Mouse (Mus musculus) activated CD4-positive, CD25-positive, alpha-beta regulatory T cell, adult 4 months (primary cell): Measurements from ENCODE around the gene Ube3b. TPM values are rescaled to one million over a fixed set of nuclear protein-coding genes. Genes with fewer than 3 reads are reported as not detected.

Experiments
- ATAC-seq: one replicate; pipeline ENCODE4 v1.8.0; 2017
- polyA plus RNA-seq, 2 experiments: library from polyadenylated mRNA; unstranded; fragments of 100-300 nt; shearing (Covaris generic); gene quantifications; one replicate each; pipeline ENCODE4 v1.2.1; 2017

The Ube3b gene
- polyA plus RNA-seq, 2 experiments from 2014 or later = 20.5 to 28.7 TPM

DNA sequence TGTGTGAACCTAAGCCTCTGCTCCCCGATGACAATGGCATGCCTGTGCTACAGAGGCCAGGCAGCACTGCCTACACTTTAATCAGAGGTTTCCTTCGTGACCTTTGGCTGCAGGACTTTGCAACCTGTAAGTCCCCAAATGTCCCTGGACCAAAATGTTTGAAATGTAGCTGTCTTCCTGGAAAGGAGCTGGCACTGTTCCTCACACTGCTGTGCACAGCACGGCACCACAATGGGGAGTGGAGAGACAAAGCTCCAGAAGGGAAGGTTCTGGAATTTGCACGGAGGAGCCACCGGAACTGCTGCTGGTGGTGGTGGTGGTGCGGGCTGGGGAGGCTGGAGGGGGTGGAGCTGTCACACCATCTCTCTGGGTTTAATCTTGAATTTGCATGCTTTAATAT lies 46.3 kb downstream of the Ube3b start:
- ATAC-seq = no peak

DNA sequence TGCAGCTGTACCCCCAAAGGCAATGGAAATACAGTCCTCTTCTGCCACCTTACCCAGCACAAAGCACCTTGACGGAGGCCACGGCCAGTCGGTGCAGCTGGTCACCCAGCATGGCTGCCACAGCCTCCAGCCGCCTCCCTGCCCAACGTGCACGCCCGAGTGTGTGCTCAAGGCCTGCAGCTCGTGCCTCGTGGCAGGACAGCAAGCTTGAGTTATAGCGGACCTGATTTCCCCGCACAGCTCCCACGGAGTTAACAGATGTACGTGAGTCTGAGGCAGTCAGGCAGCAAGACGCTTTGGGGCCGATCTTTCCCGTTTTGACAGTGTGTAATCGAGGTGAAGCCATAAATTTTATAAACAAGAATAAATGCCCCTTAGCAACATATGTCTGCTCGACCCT lies 48.2 kb downstream of the Ube3b start:
- ATAC-seq = no peak

DNA sequence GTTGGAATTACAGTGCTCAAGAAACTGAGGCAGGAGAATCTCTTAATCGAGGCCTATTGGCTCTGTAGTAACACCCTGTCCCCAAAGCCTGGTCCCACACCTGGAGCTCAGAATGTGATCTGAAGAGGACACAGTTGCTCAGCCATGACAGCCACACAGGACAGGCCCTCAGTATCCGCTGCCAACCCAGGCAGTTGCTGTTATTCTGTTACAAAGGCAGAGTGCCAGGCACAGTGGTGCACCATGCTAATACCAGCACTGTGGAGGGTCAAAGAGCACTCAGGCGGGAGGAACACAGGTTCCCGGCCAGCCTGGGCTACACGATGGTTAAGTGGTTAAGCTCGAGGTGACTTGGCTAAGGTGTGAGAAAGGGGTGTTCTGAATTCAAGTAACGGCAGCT lies 49.4 kb downstream of the Ube3b start:
- no peak for ATAC-seq

DNA sequence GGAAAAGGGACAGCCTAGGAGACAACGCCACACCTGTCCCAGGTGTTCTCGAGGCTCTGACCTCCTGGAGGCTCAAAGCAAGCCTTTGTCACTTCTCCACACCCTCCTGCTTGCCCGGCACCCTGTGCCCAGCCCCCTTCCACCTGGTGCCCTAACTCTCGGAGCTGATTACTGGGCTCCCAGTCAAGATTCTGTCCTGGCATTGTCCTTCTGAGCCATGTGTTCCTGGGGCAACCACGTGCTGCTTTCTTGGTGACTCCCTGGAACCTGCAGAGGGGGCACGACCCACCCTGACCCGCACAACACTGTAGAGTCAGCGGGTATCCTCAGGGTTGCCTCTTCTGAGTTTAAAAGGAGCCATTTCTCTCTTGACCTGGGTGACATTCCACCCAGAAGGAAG lies 54.0 kb downstream of the Ube3b start:
- no peak for ATAC-seq

DNA sequence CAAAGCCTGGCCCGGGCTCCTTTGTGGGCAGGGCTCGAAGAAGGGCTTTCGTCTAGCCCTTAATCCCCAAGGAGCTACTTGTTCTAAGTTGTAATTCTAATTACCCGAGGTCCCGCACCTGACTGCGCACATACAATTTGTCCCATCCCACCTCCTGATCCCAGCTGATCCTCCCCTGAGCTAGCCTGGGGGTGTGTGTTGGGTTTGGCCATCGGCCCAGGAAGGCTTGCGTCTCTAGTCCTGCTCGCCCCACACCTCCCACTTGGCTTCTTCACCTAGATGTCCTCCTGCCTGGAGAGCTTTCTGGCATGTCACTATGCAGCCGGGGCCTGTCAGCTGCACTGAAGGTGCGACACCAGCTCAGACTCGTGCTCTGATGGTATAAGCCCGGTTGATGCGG lies 55.2 kb downstream of the Ube3b start:
- ATAC-seq = no peak

DNA sequence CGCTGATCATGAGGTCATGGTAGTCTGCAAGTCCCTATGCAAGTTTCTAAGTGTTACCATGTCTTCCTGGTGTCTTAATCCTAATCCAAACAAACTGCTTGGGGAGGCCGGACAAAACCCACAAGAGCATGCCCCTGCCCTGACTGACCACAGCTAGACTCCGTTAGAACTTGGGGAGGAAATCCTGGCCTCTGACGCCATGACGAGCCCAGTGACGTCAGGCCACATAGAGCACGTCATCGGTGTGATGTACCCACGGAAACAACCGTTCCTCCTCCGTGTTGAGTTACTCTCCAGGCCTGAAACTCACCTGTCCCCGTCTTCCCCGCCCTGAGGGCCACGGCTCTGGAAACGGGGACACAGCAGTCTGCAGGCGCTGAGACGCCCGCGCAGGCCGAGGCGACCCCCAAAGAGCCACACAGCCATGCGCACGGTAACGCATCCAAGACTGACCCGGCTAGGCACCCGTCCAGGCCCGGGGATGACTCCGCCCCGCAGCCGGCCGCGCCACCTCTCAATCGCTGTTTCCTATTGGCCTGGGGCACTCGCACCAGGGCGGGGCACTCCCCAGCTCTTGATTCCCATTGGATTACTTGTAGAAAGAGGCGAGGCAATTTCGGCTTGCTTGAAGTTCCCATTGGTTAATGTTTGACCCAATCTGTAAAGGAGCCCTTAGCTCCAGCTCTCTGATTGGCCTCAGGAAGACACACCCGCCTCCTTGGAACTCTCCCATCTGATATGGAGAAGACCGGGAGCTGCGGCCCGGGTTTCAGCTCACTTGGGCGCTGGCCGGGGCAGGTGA lies 63.4 kb downstream of the Ube3b start, which contains the start of the genes Mmab and Mvk:
Gene Mmab (minus strand): TSS at position 495 of the 802 bp plus-strand sequence.
Gene Mvk (plus strand): TSS at position 704 of the 802 bp plus-strand sequence.
- ATAC-seq = peak; percentile 96

DNA sequence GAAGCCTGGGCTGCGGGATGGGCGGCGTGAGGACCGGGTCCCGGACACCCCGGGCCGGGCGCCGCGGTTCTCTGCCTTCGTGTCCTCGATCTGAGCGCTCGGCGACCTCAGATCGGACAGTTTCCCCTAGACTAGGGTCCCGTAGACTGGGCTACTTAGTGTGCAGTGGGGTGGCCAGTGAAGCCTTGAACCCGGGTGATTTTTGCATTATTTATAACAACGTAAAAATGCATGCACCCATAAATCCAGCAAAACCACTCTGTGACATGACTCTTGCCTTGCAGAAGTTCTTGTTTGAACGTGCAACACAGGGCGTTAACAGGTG lies 63.9 kb downstream of the Ube3b start:
- ATAC-seq = peak; percentile 0

DNA sequence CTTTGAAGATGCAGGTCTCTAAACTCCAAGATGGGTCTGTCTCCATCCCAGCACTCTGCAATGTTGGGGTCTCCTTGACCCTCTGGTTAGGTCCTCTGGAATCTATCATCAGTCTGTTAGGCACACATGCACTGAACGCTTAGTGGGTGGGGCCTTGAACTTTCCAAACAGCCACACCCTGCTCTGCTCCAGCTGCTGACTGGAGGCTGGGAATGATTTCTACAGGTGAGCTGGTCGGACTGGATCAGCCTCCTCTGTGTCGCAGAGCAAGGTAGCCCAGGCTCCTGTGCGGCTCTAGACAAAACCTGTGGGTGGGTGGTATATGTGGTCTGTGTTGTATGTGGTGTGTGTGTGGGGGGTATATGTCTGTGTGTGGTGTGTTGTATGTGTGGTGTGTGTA lies 68.6 kb downstream of the Ube3b start:
- ATAC-seq = no peak

DNA sequence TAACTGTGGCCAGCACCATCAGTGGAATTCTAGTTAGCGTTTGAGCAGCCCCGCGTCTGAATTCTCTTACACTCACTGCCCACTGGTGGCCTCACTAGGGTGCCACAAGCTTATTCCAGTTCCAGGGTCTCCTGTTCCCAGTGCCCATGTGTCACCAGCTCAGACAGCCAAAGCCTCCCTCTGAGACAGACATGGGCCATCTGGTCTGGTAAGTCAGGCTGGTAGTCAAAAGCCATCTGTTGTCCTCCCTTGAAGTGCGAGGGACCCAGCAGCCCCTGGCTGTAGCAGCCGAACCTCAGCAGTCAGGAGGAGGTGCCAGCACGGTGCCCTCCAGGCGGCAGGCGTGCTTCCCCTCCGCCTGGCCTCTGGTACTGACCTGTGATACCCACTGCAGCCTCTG lies 75.9 kb downstream of the Ube3b start:
- no peak for ATAC-seq

DNA sequence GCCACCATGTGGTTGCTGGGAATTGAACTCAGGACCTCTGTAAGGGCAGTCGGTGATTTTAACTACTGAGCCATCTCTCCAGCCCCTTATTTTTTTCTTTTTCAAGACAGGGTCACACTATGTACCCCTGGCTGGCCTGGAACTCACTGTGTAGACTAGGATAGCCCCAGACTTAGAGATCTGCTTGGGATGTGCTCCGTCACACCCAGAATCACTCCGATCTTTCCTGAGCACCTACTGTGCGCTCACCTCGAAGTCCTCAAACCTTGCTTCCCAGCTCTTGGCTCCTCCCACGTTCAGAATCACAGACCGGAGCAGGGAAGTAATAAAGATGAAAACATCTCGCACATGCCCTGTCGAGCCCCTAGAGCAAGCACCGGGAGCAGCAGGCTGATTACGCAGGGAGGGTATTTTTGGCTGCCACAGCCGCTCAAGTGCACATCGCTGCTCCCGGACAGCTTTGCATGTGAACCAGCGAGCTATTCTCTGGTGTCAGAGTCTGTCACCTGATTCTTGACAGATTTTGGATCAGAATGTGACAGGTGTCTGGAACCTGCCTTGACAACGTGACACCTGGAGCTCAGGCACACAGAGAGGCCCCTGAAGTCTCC lies 76.7 kb downstream of the Ube3b start:
- no peak for ATAC-seq

DNA sequence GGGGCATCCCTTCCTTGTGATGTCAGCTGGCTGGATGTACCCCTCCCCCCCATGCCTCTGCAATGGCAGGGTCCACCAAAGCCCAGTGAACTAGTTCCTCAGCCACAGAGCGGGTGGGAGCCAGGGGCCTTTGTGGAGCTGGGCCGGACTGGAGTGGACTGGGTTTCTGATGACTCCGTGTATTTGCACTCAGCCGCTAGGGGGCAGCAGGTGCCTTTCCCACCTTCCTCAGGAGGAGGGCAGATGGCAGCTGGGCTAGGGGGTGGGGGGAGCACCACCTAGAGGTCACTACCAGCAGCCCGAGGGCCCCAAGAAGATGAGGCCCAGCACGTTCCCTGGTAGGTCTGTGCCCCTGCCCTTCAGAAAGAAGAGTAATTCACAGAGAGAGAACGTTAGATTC lies 80.8 kb downstream of the Ube3b start:
- peak; percentile 63 for ATAC-seq

DNA sequence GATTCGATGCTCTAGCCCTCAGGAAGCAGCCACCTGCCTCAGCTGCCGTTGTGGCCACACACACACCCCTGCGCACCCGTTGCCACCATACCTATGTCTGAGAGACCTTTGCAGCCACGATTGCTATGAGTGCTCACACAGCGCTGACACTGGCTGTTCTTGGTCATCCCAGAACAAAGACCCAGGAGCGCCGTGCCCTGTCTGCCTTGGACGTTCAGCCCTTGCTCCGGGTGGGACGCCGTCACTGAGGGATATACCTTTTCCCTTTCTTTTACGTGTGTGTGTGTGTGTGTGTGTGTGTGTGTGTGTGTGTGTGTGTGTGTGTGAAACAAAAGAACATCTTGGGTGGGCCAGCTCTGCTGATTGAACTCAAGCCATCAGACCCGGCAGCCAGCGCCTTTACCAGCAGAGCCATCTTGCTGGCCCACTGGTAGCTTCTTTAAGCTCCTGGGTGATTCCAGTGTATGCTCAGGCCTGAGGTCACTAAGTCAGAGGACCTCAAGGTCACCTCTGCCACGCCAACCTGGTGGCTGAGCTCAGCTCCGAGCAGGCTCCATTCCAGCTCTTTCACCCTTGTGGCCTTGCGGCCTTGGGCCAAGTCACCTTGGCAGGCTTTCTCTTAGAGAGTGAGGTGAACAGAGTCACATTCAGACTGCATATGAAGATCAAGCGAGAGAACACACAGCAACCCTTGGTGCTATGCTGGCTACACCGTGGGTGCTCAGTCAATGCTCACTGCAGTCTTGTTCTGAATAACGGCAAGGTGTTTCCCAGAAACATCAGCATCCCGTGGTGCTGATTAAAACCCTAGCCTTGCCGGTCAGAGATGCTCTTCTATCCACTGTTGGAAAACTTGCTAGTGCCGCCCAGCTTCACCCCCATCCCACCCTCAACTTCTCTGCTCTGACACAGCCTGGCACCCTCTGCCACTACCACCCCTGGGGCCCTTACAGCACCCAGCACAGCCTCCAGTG lies 81.9 kb downstream of the Ube3b start:
- no peak for ATAC-seq

DNA sequence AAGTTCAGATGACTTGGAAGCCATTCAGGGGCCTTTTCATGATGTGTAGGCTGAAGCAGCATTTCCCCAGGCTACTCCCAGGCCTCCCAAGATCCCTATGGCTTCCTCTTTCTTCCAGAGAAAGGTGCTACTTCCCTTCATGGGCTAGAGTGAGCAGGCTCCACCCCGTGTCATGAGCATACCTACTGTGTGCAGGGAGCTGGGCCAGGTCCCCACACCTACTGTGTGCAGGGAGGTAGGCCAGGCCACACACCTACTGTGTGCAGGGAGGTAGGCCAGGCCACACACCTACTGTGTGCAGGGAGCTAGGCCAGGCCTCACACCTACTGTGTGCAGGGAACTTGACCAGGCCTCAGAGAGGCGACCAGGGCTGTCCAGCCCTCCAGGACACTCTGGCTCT lies 84.2 kb downstream of the Ube3b start:
- no peak for ATAC-seq

DNA sequence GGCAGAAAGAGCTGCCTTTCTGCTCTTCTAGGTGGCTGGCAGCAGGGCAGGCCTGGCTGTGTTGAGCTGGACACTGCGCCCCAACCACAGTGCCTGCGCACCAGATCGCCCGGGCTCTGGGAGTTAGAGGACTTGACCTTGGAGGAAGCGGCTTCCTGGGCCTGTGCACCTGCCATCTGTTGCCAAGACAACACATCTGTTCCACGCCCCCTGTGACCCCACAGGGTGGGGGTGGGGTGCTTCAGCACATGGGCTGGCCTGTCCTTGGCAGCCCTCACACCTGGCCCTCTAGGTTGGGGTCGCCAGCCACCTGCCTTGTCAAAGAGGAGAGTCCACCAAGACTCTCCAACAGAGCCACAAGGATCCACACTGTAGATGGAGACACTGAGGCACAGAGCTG lies 85.2 kb downstream of the Ube3b start:
- ATAC-seq = no peak

DNA sequence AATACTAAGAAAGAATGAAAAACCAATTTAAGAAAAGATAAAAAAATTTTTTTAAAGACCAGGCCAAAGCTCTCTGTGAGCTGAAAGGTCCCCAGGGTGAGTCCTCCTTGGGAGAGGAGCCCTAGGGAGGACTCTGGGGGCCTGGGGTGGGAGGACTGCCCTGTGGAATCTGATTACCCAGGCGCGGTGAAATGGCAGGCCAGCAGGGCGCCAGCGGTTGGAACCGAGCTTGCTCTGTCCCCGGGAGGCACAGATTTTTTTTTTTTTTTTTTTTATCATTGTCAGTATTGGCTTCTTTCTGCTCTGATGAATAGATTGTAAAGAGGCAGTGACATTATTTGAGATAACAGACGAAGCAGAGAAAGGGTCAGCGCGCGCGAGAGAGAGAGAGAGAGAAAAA lies 86.6 kb downstream of the Ube3b start:
- no peak for ATAC-seq

DNA sequence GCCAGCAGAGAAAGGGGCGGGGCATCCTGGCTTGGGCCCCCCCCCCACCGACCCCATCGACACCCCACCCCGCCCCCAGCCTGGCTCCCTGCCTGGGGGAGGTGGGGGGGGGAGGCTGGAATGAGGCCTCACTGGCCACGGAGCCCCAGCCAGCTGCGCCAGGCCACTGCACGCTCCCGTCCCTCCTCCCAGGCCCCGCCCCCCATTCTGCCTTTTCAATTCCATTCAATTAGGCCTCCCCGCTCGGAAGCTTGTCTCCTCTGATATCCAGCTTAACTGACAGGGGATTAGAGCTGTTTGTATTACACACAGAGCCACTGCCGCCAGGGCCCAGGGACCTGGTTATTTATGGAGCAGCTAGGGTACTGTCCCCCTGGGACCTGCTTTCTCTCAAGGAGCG lies 87.0 kb downstream of the Ube3b start:
- ATAC-seq = no peak

DNA sequence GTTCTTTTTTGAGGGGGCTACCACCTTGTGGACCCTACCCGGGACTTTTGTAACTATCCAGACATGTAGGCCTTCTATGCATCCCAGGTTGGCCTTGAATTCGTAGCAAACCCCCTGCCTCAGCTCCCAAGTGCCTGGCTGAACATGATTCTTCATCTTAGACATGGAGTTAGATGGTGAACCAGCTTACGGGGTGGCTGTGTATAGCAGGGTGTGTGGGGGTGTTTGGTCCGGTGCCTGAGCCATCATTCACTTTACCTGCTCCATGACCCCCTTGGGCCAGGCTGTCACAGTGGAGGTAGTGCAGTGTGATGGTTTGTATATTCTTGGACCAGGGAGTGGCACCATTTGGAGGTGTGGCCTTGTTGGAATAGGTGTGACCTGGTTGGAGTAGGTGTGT lies 87.6 kb downstream of the Ube3b start:
- no peak for ATAC-seq

DNA sequence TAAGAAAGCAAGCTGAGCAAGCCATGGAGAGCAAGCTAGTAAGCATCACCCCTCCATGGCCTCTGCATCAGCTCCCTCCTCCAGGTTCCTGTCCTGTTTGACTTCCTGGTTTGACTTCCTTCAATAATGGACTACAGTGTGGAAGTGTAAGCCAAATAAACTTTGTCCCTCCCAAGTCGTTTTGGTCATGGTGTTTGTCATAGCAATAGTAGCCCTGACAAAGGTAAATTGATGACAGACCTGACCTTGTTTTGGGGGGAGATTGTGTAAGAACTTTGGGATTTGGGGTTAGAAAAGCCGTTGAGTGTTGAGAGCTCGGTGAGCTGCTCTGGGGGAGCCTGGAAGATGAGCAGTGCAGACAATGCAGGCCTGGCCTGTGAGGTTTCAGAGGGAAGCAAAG lies 90.0 kb downstream of the Ube3b start:
- ATAC-seq = no peak

Other genes with a start within 250 kb of the Ube3b start
- 1 to 10 TPM in 1 of 2 experiments, under 1 TPM in 1; 0.95 to 3.1 TPM for gene Acacb, start 234.1 kb upstream of the Ube3b start, polyA plus RNA-seq
- not detected for gene Foxn4, start 106.8 kb upstream of the Ube3b start, polyA plus RNA-seq
- gene Myo1h, start 91.4 kb upstream of the Ube3b start, polyA plus RNA-seq = 1 to 10 TPM; 2.2 to 2.8 TPM
- 10 to 100 TPM; 54.7 to 70.7 TPM for gene Kctd10, start 99 bp upstream of the Ube3b start, polyA plus RNA-seq
- 1 to 10 TPM; 4.0 to 5.3 TPM for gene Mmab, start 63.5 kb downstream of the Ube3b start, polyA plus RNA-seq
- gene Mvk, start 63.7 kb downstream of the Ube3b start, polyA plus RNA-seq = 10 to 100 TPM; 14.7 to 18.0 TPM
- gene Fam222a, start 187.4 kb downstream of the Ube3b start, polyA plus RNA-seq = not detected